Mouse (Mus musculus) mammary gland, adult 2 months (tissue): ENCODE measurements around the gene Dnah10. TPM values are rescaled to one million over a fixed set of nuclear protein-coding genes. Genes with fewer than 3 reads are reported as not detected.

Experiments used
- polyA plus RNA-seq: library from polyadenylated mRNA; depleted of rRNA; stranded (reverse); fragments of >200 nt; gene quantifications from 2 replicates; pipeline ENCODE4 v1.2.3, GENCODE M21; 2012; ENCODE audit warnings: low replicate concordance; rRNA removed

Dnah10 gene
- 0.09 and 0.11 TPM in 2 replicates for polyA plus RNA-seq

DNA sequence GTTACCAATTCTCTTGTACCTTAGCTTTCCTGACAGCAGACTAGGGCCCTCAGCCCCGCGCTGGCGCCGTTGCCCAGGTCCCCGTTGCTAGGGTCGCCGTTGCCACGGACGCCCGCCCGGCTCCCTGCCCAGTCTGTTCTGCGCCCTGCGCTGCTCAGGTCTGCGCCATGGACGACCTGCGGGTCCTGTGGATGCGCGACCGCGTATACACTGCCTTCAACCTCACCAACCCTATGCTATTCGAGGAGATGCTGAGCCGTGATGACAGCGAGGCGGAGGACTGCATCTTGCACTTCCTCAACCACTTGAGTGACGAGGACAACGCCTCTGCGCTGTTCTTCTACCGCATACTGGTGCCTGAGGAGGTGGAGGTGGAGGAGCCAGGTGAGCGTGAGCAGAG lies at the start of gene Dnah10:
Gene Dnah10 (plus strand): TSS at position 89 of the 400 bp plus-strand sequence.

DNA sequence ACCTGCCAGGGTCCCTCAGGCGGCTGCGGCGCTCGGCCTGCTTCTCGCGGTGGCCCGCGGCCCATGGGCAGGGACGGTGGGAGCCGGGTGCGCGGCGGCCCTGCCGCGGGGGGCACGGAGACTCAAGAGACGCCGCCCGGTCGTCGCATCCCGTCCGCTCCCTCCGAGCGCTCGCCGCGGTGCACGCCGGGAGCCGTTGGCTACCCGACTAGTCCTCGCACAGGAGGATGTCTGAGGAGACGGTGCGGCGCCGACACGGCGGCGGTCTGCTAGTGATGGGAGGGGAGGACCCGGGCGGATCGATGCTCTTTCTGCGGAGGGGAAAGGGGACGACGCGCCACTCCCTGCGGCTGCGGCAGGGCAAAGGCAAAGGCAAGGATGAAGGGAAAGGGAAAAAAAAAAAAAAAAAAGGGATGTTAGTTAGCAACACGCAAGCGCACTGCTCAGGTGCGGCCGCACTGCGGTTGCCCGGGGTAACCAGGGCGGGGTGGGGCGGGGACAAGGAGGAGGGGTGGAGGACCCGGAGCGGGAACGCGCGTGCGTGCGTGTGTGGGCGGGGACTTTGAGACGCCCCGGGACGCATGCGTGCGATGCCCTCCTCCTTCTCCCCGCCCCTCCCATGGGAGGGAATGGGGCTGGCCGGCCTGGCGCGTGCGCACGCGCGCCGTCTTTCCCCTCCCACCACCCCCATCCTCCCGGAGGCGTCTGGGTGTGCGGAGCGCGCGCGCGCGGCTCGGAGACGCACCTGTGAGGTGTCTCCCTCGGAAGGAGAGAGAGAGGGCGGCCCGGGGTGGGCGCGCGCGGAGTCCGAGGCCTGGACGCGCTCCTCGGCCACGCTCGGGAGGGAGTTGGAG lies 137.4 kb downstream of the Dnah10 start, which contains the start of the genes Ccdc92 and Zfp664:
Gene Ccdc92 (minus strand): TSS at position 412 of the 854 bp plus-strand sequence.
Gene Zfp664 (plus strand): TSS at position 679 of the 854 bp plus-strand sequence.

Other genes with a start within 250 kb of the Dnah10 start
- 21.9 and 44.9 TPM in 2 replicates for gene Rilpl2, start 246.7 kb upstream of the Dnah10 start, polyA plus RNA-seq
- 2.0 and 2.4 TPM in 2 replicates for gene Snrnp35, start 242.0 kb upstream of the Dnah10 start, polyA plus RNA-seq
- 9.8 and 16.8 TPM in 2 replicates for gene Rilpl1, start 193.7 kb upstream of the Dnah10 start, polyA plus RNA-seq
- gene Tmed2, start 184.4 kb upstream of the Dnah10 start, polyA plus RNA-seq = 117 and 209 TPM in 2 replicates
- gene Ddx55, start 172.2 kb upstream of the Dnah10 start, polyA plus RNA-seq = 13.5 and 15.8 TPM in 2 replicates
- gene Eif2b1, start 146.0 kb upstream of the Dnah10 start, polyA plus RNA-seq = 14.8 and 24.7 TPM in 2 replicates
- 32.1 and 61.1 TPM in 2 replicates for gene Gtf2h3, start 145.9 kb upstream of the Dnah10 start, polyA plus RNA-seq
- 56.2 and 58.1 TPM in 2 replicates for gene Atp6v0a2, start 96.5 kb upstream of the Dnah10 start, polyA plus RNA-seq
- gene Ccdc92, start 137.3 kb downstream of the Dnah10 start, polyA plus RNA-seq = 7.5 and 13.0 TPM in 2 replicates
- gene Zfp664, start 137.6 kb downstream of the Dnah10 start, polyA plus RNA-seq = 31.5 and 35.3 TPM in 2 replicates